Mouse (Mus musculus) liver, adult 2 months (tissue): ENCODE data around the gene Dpp8.
"Not testable (repeated sequence)": the region's sequence is repeated elsewhere in the genome, so short reads cannot be mapped to it uniquely, and the experiment has no call there.

ENCODE experiments used
- CTCF ChIP-seq: fragments of 200-500 bp; IDR thresholded peaks from 2 replicates; pipeline ENCODE4 v1.5.1; 2011; ENCODE audit warnings: low read depth, low read length, control low read depth
- POLR2A ChIP-seq: fragments of 200-500 bp; IDR thresholded peaks from 2 replicates; pipeline ENCODE4 v1.6.1; 2011; ENCODE audit warnings: low read length, control low read depth; ENCODE audit not compliant: insufficient read depth; ENCODE audit errors: extremely low read depth

GRCm38 (mm10) chr9:65080141-65080540, 47.9 kb downstream of the Dpp8 start:
- TF ChIP-seq CTCF, POLR2A: not testable (repeated sequence)
